Mouse (Mus musculus): ENCODE data around the gene Inf2. TPM values are rescaled to one million over a fixed set of nuclear protein-coding genes. Genes with fewer than 3 reads are reported as not detected.

The Inf2 gene
- total RNA-seq, 2 experiments from 2014 or later = 9.2 to 11.1 TPM

- DNase-seq = no peak
- intact Hi-C loops (cut with DNase I) = no loop called here
Observed at GRCm38 (mm10) chr12:112646139-112646538, 57.6 kb downstream of the Inf2 start.

- intact Hi-C loops (cut with DNase I) = no loop called here
- no peak for DNase-seq
Observed at GRCm38 (mm10) chr12:112648081-112648480, 59.5 kb downstream of the Inf2 start.

GRCm38 (mm10) chr12:112651778-112652439, 63.3 kb downstream of the Inf2 start:
- no peak for DNase-seq
- intact Hi-C loops (cut with DNase I) = no loop called here

GRCm38 (mm10) chr12:112653157-112653824, 64.7 kb downstream of the Inf2 start:
- intact Hi-C loops (cut with DNase I) = no loop called here
- DNase-seq = peak; percentile 82 to 84

- no peak for DNase-seq
- intact Hi-C loops (cut with DNase I) = no loop called here
Observed at GRCm38 (mm10) chr12:112654076-112654475, 65.5 kb downstream of the Inf2 start.

- intact Hi-C loops (cut with DNase I) = no loop called here
- no peak for DNase-seq
Observed at GRCm38 (mm10) chr12:112658619-112659018, 70.0 kb downstream of the Inf2 start.

- intact Hi-C loops (cut with DNase I) = no loop called here
- peak; percentile 60 to 66 for DNase-seq
Observed at GRCm38 (mm10) chr12:112659109-112659508, 70.5 kb downstream of the Inf2 start.

GRCm38 (mm10) chr12:112660576-112661326, 72.2 kb downstream of the Inf2 start:
- intact Hi-C loops (cut with DNase I) = loop anchor here (2.0 kb wide), 1 partner anchor 14 kb away; the partner anchor contains the start of gene Akt1
- DNase-seq = no peak

- intact Hi-C loops (cut with DNase I) = loop anchor here (2.0 kb wide), 1 partner anchor 14 kb away; the partner anchor contains the start of gene Akt1
- DNase-seq = no peak
Observed at GRCm38 (mm10) chr12:112661327-112661605, 72.7 kb downstream of the Inf2 start.

- intact Hi-C loops (cut with DNase I) = loop anchor here (2.0 kb wide), 1 partner anchor 13 kb away; the partner anchor contains the start of gene Akt1
- DNase-seq = no peak
Observed at GRCm38 (mm10) chr12:112661851-112662250, 73.3 kb downstream of the Inf2 start.

- no peak for DNase-seq
- intact Hi-C loops (cut with DNase I) = no loop called here
Observed at GRCm38 (mm10) chr12:112663303-112663702, 74.7 kb downstream of the Inf2 start.

- intact Hi-C loops (cut with DNase I) = no loop called here
- DNase-seq = no peak
Observed at GRCm38 (mm10) chr12:112663716-112664115, 75.1 kb downstream of the Inf2 start.

- intact Hi-C loops (cut with DNase I) = no loop called here
Observed at GRCm38 (mm10) chr12:112664124-112664523, 75.5 kb downstream of the Inf2 start.

GRCm38 (mm10) chr12:112664656-112665055, 76.1 kb downstream of the Inf2 start:
- intact Hi-C loops (cut with DNase I) = no loop called here
- no peak for DNase-seq

More at GRCm38 (mm10) chr12:112664124-112664523, 75.5 kb downstream of the Inf2 start:
- DNase-seq = no peak

Small RNA genes lying within 50 kb of the gene (microRNA-seq; reads per million reads assigned to microRNA genes)
- gene Mir6939 = 0.36 to 0.74 reads per million in 2 experiments

Other genes with a start within 250 kb of the Inf2 start
- gene A530016L24Rik, start 99.3 kb upstream of the Inf2 start, total RNA-seq (2021) = 1 to 10 TPM; 1.1 to 1.3 TPM
- gene Tmem179, start 72.0 kb upstream of the Inf2 start, total RNA-seq (2021) = not detected
- gene Adssl1, start 31.3 kb downstream of the Inf2 start, total RNA-seq (2021) = 100 to 1,000 TPM; 904 to 982 TPM
- 10 to 100 TPM; 12.6 to 17.0 TPM for gene Siva1, start 55.9 kb downstream of the Inf2 start, total RNA-seq (2021)
- 10 to 100 TPM; 49.9 to 55.7 TPM for gene Akt1, start 86.1 kb downstream of the Inf2 start, total RNA-seq (2021)
- gene Zbtb42, start 90.0 kb downstream of the Inf2 start, total RNA-seq (2021) = 1 to 10 TPM in 1 of 2 experiments, under 1 TPM in 1; 0.79 to 1.1 TPM
- 10 to 100 TPM; 11.2 to 12.3 TPM for gene Cep170b, start 131.7 kb downstream of the Inf2 start, total RNA-seq (2021)
- gene Pld4, start 171.9 kb downstream of the Inf2 start, total RNA-seq (2021) = 1 to 10 TPM; 2.3 to 3.0 TPM
- 1 to 10 TPM; 5.0 to 7.0 TPM for gene Ahnak2, start 213.9 kb downstream of the Inf2 start, total RNA-seq (2021)
- gene Clba1, start 220.2 kb downstream of the Inf2 start, total RNA-seq (2021) = under 1 TPM; 0.31 to 0.64 TPM
- 1 to 10 TPM; 2.1 to 3.0 TPM for gene Cdca4, start 240.6 kb downstream of the Inf2 start, total RNA-seq (2021)